Mouse (Mus musculus): Measurements from ENCODE around the gene Cyp3a41a. TPM values are rescaled to one million over a fixed set of nuclear protein-coding genes. Genes with fewer than 3 reads are reported as not detected.

Cyp3a41a gene
- polyA plus RNA-seq (2014; fragmentation: Illumina TruSeq; extraction: RNeasy Lipid Tissue Mini Kit (QIAGEN cat#74804); ENCODE audit: low read depth, low replicate concordance), result not detected

DNA sequence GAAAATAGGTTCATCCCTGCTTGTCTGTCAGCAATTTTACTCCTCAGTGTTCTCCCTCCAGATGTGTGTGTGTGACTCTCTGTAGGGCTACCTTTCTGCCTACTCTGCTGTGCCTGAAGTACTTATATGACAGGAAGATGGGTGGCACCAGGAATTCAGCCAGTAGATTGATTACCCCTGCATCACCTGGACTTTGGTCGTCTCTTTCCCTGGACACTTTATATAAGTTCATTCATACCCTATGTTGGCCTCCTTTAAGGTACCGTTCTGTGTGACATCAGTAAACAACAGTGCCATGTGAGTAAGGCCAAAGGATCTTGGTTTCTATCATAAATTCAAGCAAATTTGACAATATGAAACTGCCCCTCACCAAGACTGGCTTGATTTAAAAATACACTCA, at the start of gene Cyp3a41a:
Gene Cyp3a41a, minus strand, starts transcription at position 101 of the 400 bp plus-strand sequence.

Other genes starting within 250 kb of the Cyp3a41a start
- gene Cyp3a41b, start 135.4 kb downstream of the Cyp3a41a start, polyA plus RNA-seq (2014; fragmentation: Illumina TruSeq; extraction: RNeasy Lipid Tissue Mini Kit (QIAGEN cat#74804); ENCODE audit: low read depth, low replicate concordance), result not detected
- not detected for gene Cyp3a44, start 85.7 kb upstream of the Cyp3a41a start, polyA plus RNA-seq (2014; fragmentation: Illumina TruSeq; extraction: RNeasy Lipid Tissue Mini Kit (QIAGEN cat#74804); ENCODE audit: low read depth, low replicate concordance)
- not detected for gene Cyp3a11, start 159.8 kb upstream of the Cyp3a41a start, polyA plus RNA-seq (2014; fragmentation: Illumina TruSeq; extraction: RNeasy Lipid Tissue Mini Kit (QIAGEN cat#74804); ENCODE audit: low read depth, low replicate concordance)

Data from adrenal gland, adult 10 weeks (tissue).